Mouse (Mus musculus): ENCODE data around the gene Prkcq. TPM values are rescaled to one million over a fixed set of nuclear protein-coding genes. Genes with fewer than 3 reads are reported as not detected.
A peak's percentile ranks its signal among the peaks of the same experiment; 100 is the strongest.

The Prkcq gene
- polyA plus RNA-seq, 1 experiment from 2014 or later, result 5.9 TPM

DNA sequence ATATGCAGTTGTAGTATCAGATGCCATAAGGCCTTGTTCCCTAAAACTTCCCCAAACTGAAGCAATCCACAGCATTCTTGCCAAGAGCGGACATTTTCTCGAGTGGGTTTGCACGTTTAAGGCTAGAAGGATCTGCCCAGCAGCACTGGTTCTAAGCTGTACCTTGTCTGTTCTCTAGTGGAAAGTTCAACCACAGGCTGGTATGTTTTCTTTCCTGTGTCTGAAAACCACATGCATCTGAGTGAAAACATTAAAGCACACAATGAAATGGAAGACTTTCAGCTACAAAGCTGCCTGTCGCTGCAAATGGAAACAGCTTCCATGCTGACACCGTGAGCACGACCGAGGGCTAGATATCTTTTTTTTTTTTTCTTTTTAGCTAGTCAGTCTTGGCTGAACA lies 12.3 kb upstream of the Prkcq start:
- no peak overlapping the region for H3K9ac ChIP-seq (ENCODE audit: low read length)
- H3K36me3 ChIP-seq (ENCODE audit: control insufficient read depth, insufficient read depth), result no peaks in the 10 kb centered on the region
- ATAC-seq (replicated peaks; ENCODE audit: extremely low read depth, insufficient read depth, low FRiP score), result no peak
- WGBS, result 84% methylated on average over 7 of the region's 7 CpGs
- H3K4me1 ChIP-seq (ENCODE audit: control insufficient read depth, insufficient read depth, low read length), result no peaks in the 10 kb centered on the region
- no peaks in the 10 kb centered on the region for H3K9me3 ChIP-seq (replicated peaks; ENCODE audit: control insufficient read depth, low read length)
- no peaks in the 10 kb centered on the region for H3K27me3 ChIP-seq (ENCODE audit: control insufficient read depth, insufficient read depth, low read length)
- H3K27ac ChIP-seq (ENCODE audit: low read length), result no peak overlapping the region
- no peak overlapping the region for H3K4me3 ChIP-seq (ENCODE audit: low read length)
- no peak overlapping the region for H3K4me2 ChIP-seq (ENCODE audit: low read depth, low read length)

GRCm38 (mm10) chr2:11160696-11161095 lies 11.2 kb upstream of the Prkcq start:
- no peak for ATAC-seq (replicated peaks; ENCODE audit: extremely low read depth, insufficient read depth, low FRiP score)
- H3K4me1 ChIP-seq (ENCODE audit: control insufficient read depth, insufficient read depth, low read length), result no peaks in the 10 kb centered on the region
- no peak overlapping the region for H3K27ac ChIP-seq (ENCODE audit: low read length)
- H3K4me3 ChIP-seq (ENCODE audit: low read length), result no peak overlapping the region
- H3K36me3 ChIP-seq (ENCODE audit: control insufficient read depth, insufficient read depth), result no peaks in the 10 kb centered on the region
- 60% methylated on average over 3 of the region's 3 CpGs for WGBS
- no peaks in the 10 kb centered on the region for H3K27me3 ChIP-seq (ENCODE audit: control insufficient read depth, insufficient read depth, low read length)
- H3K9me3 ChIP-seq (replicated peaks; ENCODE audit: control insufficient read depth, low read length), result no peaks in the 10 kb centered on the region
- no peak overlapping the region for H3K9ac ChIP-seq (ENCODE audit: low read length)
- H3K4me2 ChIP-seq (ENCODE audit: low read depth, low read length), result no peak overlapping the region

- no peak for ATAC-seq (replicated peaks; ENCODE audit: extremely low read depth, insufficient read depth, low FRiP score)
- H3K4me1 ChIP-seq (ENCODE audit: control insufficient read depth, insufficient read depth, low read length), result no peaks in the 10 kb centered on the region
- no peaks in the 10 kb centered on the region for H3K36me3 ChIP-seq (ENCODE audit: control insufficient read depth, insufficient read depth)
- H3K27me3 ChIP-seq (ENCODE audit: control insufficient read depth, insufficient read depth, low read length), result no peaks in the 10 kb centered on the region
- no peak overlapping the region for H3K4me2 ChIP-seq (ENCODE audit: low read depth, low read length)
- 80% methylated on average over 4 of the region's 4 CpGs for WGBS
- no peaks in the 10 kb centered on the region for H3K9me3 ChIP-seq (replicated peaks; ENCODE audit: control insufficient read depth, low read length)
- no peak overlapping the region for H3K27ac ChIP-seq (ENCODE audit: low read length)
- no peak overlapping the region for H3K9ac ChIP-seq (ENCODE audit: low read length)
- no peak overlapping the region for H3K4me3 ChIP-seq (ENCODE audit: low read length)
Observed at GRCm38 (mm10) chr2:11161336-11161735, 10.6 kb upstream of the Prkcq start.

DNA sequence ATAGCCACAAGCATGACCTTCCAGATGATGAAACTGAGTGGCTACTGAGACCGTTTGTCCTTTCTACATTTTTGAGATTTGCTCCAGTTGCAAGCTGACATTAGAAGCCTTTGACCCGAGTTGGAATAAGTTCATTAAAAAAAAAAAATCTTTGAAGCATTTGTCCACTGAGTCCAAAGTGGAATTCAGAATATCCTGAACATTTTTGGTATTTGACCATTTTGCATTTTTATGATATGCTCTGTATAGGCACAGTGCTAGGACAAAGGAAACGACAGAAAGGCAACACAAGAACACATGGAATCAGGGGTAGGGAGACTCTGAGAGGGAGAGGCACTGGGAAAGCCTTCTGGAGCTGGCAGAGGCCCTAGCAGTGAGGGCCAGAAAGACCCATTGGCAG lies 9.2 kb upstream of the Prkcq start:
- Histone ChIP-seq H3K9ac (ENCODE audit: low read length) (no peak overlapping the region), H3K27me3 (ENCODE audit: control insufficient read depth, insufficient read depth, low read length) (no peaks in the 10 kb centered on the region), H3K4me1 (ENCODE audit: control insufficient read depth, insufficient read depth, low read length) (no peaks in the 10 kb centered on the region), H3K4me3 (ENCODE audit: low read length) (no peak overlapping the region), H3K36me3 (ENCODE audit: control insufficient read depth, insufficient read depth) (no peaks in the 10 kb centered on the region), H3K27ac (ENCODE audit: low read length) (no peak overlapping the region), H3K4me2 (ENCODE audit: low read depth, low read length) (no peak overlapping the region), H3K9me3 (replicated peaks; ENCODE audit: control insufficient read depth, low read length) (no peaks in the 10 kb centered on the region)
- ATAC-seq (replicated peaks; ENCODE audit: extremely low read depth, insufficient read depth, low FRiP score), result no peak
- 59% methylated on average over 3 of the region's 3 CpGs for WGBS

DNA sequence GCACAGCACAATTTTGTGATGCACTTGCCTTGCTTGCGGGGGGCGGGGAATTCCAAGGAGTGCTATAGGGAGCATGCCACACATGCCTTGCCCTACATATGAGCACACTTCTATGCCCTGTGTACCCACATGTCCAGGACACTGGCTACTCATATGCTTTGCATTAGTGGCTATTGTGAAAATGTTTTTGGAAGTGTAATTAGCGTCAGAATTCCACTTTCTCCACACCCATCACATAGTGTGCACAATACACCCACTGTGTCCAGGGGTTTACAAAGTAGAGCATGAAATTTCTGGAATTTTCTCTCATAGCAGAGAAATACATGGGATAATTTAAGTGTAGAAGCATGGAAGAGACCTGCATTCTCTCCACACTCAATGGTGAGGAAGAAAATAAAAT lies 7.7 kb upstream of the Prkcq start:
- ATAC-seq (replicated peaks; ENCODE audit: extremely low read depth, insufficient read depth, low FRiP score), result no peak
- WGBS, result 87% methylated on average over 3 of the region's 3 CpGs

DNA sequence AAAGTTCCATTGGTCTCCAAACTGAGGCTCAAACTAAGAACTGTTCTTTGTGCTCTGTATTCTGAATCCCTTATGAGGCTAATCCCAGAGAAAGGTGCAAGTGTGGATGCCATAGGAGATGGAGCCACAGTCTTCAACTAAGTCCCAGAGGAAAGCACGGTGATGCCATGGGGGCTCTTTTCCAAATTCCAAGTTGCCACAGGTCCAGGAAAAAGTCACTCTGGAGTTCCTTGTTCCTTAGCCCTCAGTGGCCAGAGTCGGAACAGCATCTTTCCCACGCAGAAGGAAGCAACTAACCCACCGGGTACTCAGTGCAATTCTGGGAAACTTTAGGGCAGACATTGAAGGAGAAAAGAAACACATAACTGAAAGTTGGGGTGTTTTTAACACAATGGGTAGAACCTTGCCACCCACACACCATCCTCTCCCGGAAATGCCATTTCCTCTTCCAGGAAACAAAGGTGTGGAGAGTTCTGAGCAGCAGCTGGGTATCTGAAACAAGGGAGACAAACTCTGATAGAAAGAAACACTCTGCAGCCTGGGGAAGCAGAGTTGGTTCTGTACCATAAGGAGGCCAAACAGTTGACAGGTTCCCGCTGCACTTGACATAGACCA lies 2.1 kb upstream of the Prkcq start:
- H3K4me1 ChIP-seq (ENCODE audit: control insufficient read depth, insufficient read depth, low read length), result peaks cover 2% of the 10 kb centered on the region; the same call in 1 of the 2 replicates
- no peak overlapping the region for H3K4me2 ChIP-seq (ENCODE audit: low read depth, low read length)
- H3K27ac ChIP-seq (ENCODE audit: low read length), result no peak overlapping the region
- no peaks in the 10 kb centered on the region for H3K36me3 ChIP-seq (ENCODE audit: control insufficient read depth, insufficient read depth)
- H3K4me3 ChIP-seq (ENCODE audit: low read length), result no peak overlapping the region
- ATAC-seq (replicated peaks; ENCODE audit: extremely low read depth, insufficient read depth, low FRiP score), result no peak
- 60% methylated on average over 6 of the region's 6 CpGs for WGBS
- H3K27me3 ChIP-seq (ENCODE audit: control insufficient read depth, insufficient read depth, low read length), result peaks cover 7% of the 10 kb centered on the region; the same call in 1 of the 2 replicates
- no peak overlapping the region for H3K9ac ChIP-seq (ENCODE audit: low read length)
- H3K9me3 ChIP-seq (replicated peaks; ENCODE audit: control insufficient read depth, low read length), result no peaks in the 10 kb centered on the region

More for the DNA sequence above, 7.7 kb upstream of the Prkcq start:
- H3K27ac ChIP-seq (ENCODE audit: low read length), result no peak overlapping the region
- H3K4me3 ChIP-seq (ENCODE audit: low read length), result no peak overlapping the region
- no peaks in the 10 kb centered on the region for H3K27me3 ChIP-seq (ENCODE audit: control insufficient read depth, insufficient read depth, low read length)
- no peaks in the 10 kb centered on the region for H3K9me3 ChIP-seq (replicated peaks; ENCODE audit: control insufficient read depth, low read length)
- no peak overlapping the region for H3K4me2 ChIP-seq (ENCODE audit: low read depth, low read length)
- H3K9ac ChIP-seq (ENCODE audit: low read length), result no peak overlapping the region
- H3K4me1 ChIP-seq (ENCODE audit: control insufficient read depth, insufficient read depth, low read length), result no peaks in the 10 kb centered on the region
- no peaks in the 10 kb centered on the region for H3K36me3 ChIP-seq (ENCODE audit: control insufficient read depth, insufficient read depth)

DNA sequence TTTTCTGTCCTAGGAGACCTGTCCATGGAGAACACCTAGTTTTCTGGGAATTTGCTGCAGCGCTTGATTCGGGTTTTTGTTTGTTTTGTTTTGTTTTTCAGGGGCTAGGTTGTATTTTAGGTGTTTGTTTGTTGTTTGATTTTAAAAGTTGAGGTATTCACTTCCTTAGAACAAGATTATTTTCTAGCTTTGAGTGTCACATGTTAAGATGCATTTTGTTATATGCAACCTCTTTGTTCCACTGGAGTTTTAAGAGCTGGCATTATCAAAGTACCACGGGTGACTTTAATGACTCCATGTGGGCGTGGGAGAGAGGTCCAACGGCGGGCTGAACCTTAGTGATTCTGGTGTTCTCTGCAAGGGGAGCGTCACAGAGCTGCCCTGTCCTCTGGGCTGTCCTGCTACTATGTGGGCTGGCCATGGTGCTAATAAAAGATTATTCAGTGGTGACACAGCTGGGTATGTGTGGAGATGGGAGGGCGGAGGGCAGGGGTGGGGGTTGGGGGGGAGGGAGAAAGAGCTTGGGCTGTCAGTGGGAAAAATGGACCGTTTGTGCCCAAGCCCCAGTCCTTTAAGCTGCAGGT lies 1.0 kb downstream of the Prkcq start:
- H3K36me3 ChIP-seq (ENCODE audit: control insufficient read depth, insufficient read depth), result no peaks in the 10 kb centered on the region
- peaks cover 2% of the 10 kb centered on the region; the same call in 1 of the 2 replicates for H3K4me1 ChIP-seq (ENCODE audit: control insufficient read depth, insufficient read depth, low read length)
- WGBS, result 12% methylated on average over 9 of the region's 9 CpGs
- peak overlapping the region; percentile 44; the same call in 1 of the 2 replicates for H3K27ac ChIP-seq (ENCODE audit: low read length)
- H3K4me2 ChIP-seq (ENCODE audit: low read depth, low read length), result peak overlapping the region; percentile 93
- H3K9me3 ChIP-seq (replicated peaks; ENCODE audit: control insufficient read depth, low read length), result no peaks in the 10 kb centered on the region
- peak overlapping the region; percentile 65 for H3K9ac ChIP-seq (ENCODE audit: low read length)
- H3K27me3 ChIP-seq (ENCODE audit: control insufficient read depth, insufficient read depth, low read length), result peaks cover 7% of the 10 kb centered on the region; the same call in 1 of the 2 replicates
- H3K4me3 ChIP-seq (ENCODE audit: low read length), result peak overlapping the region; percentile 59
- no peak; the same call in 1 of the 2 replicates for ATAC-seq (replicated peaks; ENCODE audit: extremely low read depth, insufficient read depth, low FRiP score)

DNA sequence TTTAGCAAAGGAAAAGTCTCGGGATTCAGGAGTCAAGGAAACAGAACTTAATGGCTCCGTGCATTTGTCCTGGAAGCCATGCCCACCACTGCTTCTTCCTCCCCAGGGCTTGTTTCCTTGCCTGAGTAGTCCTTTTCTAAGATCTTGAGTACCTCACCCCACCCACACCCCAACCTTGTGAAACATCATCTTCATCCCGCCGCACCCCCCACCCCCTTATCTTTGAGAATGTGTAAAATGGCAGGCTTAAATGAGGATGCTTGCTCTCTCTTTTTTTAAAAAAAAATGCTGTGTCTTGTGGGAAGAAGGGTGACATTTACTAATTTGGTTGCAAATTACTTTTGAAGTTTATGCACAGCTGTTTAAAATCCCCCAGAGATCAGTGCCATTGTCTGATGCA lies 1.6 kb downstream of the Prkcq start:
- Histone ChIP-seq H3K27me3 (ENCODE audit: control insufficient read depth, insufficient read depth, low read length) (peaks cover 7% of the 10 kb centered on the region; the same call in 1 of the 2 replicates), H3K9ac (ENCODE audit: low read length) (no peak overlapping the region; the same call in 1 of the 2 replicates), H3K4me2 (ENCODE audit: low read depth, low read length) (peak overlapping the region; percentile 93), H3K36me3 (ENCODE audit: control insufficient read depth, insufficient read depth) (no peaks in the 10 kb centered on the region), H3K4me1 (ENCODE audit: control insufficient read depth, insufficient read depth, low read length) (peaks cover 2% of the 10 kb centered on the region; the same call in 1 of the 2 replicates), H3K27ac (ENCODE audit: low read length) (peak overlapping the region; percentile 44; the same call in 1 of the 2 replicates), H3K9me3 (replicated peaks; ENCODE audit: control insufficient read depth, low read length) (no peaks in the 10 kb centered on the region), H3K4me3 (ENCODE audit: low read length) (peak overlapping the region; percentile 59; the same call in 1 of the 2 replicates)
- 53% methylated on average over 4 of the region's 4 CpGs for WGBS
- no peak; the same call in 1 of the 2 replicates for ATAC-seq (replicated peaks; ENCODE audit: extremely low read depth, insufficient read depth, low FRiP score)

- WGBS, result 66% methylated on average over 4 of the region's 4 CpGs
- Histone ChIP-seq H3K27ac (ENCODE audit: low read length) (no peak overlapping the region), H3K4me2 (ENCODE audit: low read depth, low read length) (no peak overlapping the region), H3K9me3 (replicated peaks; ENCODE audit: control insufficient read depth, low read length) (no peaks in the 10 kb centered on the region), H3K27me3 (ENCODE audit: control insufficient read depth, insufficient read depth, low read length) (peaks cover 7% of the 10 kb centered on the region; the same call in 1 of the 2 replicates), H3K4me1 (ENCODE audit: control insufficient read depth, insufficient read depth, low read length) (peaks cover 2% of the 10 kb centered on the region; the same call in 1 of the 2 replicates), H3K9ac (ENCODE audit: low read length) (no peak overlapping the region), H3K36me3 (ENCODE audit: control insufficient read depth, insufficient read depth) (no peaks in the 10 kb centered on the region), H3K4me3 (ENCODE audit: low read length) (no peak overlapping the region)
- no peak for ATAC-seq (replicated peaks; ENCODE audit: extremely low read depth, insufficient read depth, low FRiP score)
Observed at GRCm38 (mm10) chr2:11174101-11174500, 2.2 kb downstream of the Prkcq start.
